Mouse (Mus musculus) hindbrain, embryonic 10.5 days (tissue): ENCODE measurements around the gene She. TPM values are rescaled to one million over a fixed set of nuclear protein-coding genes. Genes with fewer than 3 reads are reported as not detected.

Experiments used
- DNase-seq: peaks from one replicate; pipeline ENCODE4 v3.0.0-alpha.2; 2017; ENCODE audit warnings: low spot score
- H3K27ac ChIP-seq: fragments of 300-500 bp; sonication (generic); 2 replicates; pipeline ENCODE4 v1.5.1; 2016; ENCODE audit warnings: mild to moderate bottlenecking, moderate library complexity
- H3K27me3 ChIP-seq: fragments of 300-500 bp; sonication (generic); 2 replicates; pipeline ENCODE4 v1.6.1; 2016; ENCODE audit warnings: mild to moderate bottlenecking; ENCODE audit not compliant: poor library complexity, insufficient read depth, severe bottlenecking
- H3K36me3 ChIP-seq: fragments of 300-500 bp; sonication (generic); 2 replicates; pipeline ENCODE4 v1.6.1; 2016; ENCODE audit warnings: mild to moderate bottlenecking, moderate library complexity
- H3K4me1 ChIP-seq: fragments of 300-500 bp; sonication (generic); replicated peaks from 2 replicates; pipeline ENCODE4 v1.6.1; 2016; ENCODE audit warnings: mild to moderate bottlenecking
- H3K4me3 ChIP-seq: fragments of 300-500 bp; sonication (generic); 2 replicates; pipeline ENCODE4 v1.5.1; 2016; ENCODE audit warnings: mild to moderate bottlenecking, moderate library complexity
- H3K9me3 ChIP-seq: fragments of 300-500 bp; sonication (generic); 2 replicates; pipeline ENCODE4 v1.6.1; 2016; ENCODE audit warnings: mild to moderate bottlenecking, moderate library complexity
- WGBS: fragments of 180-500 bp; shearing (Covaris S2); methylation state at CpG from one replicate; pipeline ENCODE4 v1.1.7; 2016; 5-methylcytosine and 5-hydroxymethylcytosine counted together
- polyA plus RNA-seq: library from polyadenylated mRNA; unstranded; fragments of >200 nt; fragmentation: Nextera tagmentation; extraction: Ambion mirVana; gene quantifications from 2 replicates; pipeline ENCODE4 v1.2.1, GENCODE M21; 2016

Gene She
- polyA plus RNA-seq, 1 experiment from 2014 or later, result 2.3 TPM

DNA sequence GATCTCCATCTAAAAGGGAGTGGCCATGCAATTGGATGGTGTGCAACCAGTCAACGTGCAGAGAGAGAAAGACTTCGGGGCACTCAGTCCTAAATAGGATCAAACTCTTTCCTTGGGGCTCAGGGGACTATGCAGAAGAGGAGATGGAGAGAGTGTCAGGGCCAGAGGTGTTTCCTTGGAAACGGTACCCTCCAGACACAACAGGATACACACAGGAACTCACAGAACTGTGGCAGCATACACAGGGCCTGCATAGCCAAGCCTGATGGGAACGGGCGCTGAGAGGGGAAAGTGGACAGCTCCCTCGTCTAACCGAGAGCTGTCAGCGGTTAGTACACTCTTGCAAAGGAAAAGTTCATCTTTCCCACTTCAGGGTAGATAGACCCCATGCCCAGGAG lies 68.3 kb downstream of the She start:
- no peak for DNase-seq
- Histone ChIP-seq H3K9me3 (no peaks in the 10 kb centered on the region), H3K36me3 (no peaks in the 10 kb centered on the region), H3K27me3 (no peaks in the 10 kb centered on the region), H3K4me3 (no peak overlapping the region), H3K27ac (no peak overlapping the region), H3K4me1 (peaks cover 25% of the 10 kb centered on the region)
- 74% methylated on average over 8 of the region's 8 CpGs for WGBS

DNA sequence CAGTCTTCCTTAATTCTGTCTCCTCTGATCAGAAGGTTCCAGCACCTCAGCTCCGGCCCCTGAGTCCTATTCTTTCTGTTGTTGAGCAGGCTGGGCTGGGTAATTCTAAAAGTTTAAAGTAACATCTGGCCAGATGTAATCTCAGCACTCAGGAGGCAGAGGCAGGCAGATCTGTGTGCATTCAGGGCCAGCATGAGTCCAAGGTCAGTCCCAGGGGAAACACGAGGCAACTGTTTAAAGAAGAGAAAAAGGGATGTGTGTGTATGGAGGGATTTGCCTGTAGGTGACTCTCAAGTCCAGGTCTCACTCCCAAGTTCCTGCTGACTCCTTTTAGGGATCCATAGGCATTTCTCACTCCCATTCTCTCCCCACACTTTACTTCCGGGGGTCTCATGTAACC lies 76.7 kb downstream of the She start:
- 83% methylated on average over 3 of the region's 3 CpGs for WGBS
- DNase-seq, result no peak
- H3K4me3 ChIP-seq, result no peak overlapping the region
- peaks cover 9% of the 10 kb centered on the region for H3K4me1 ChIP-seq
- peaks cover 24% of the 10 kb centered on the region for H3K27me3 ChIP-seq
- no peak overlapping the region for H3K27ac ChIP-seq
- no peaks in the 10 kb centered on the region for H3K9me3 ChIP-seq
- no peaks in the 10 kb centered on the region for H3K36me3 ChIP-seq

Other genes with a start within 250 kb of the She start
- gene Adar, start 116.3 kb upstream of the She start, polyA plus RNA-seq, result 16.4 and 17.6 TPM in 2 replicates
- 8.9 and 16.2 TPM in 2 replicates for gene Chrnb2, start 66.7 kb upstream of the She start, polyA plus RNA-seq
- gene Ube2q1, start 57.8 kb upstream of the She start, polyA plus RNA-seq, result 12.5 and 17.1 TPM in 2 replicates
- gene Il6ra, start 81.8 kb downstream of the She start, polyA plus RNA-seq, result 0.52 and 1.5 TPM in 2 replicates
- 13.7 and 14.5 TPM in 2 replicates for gene Atp8b2, start 132.1 kb downstream of the She start, polyA plus RNA-seq
- gene Hax1, start 167.4 kb downstream of the She start, polyA plus RNA-seq, result 181 and 189 TPM in 2 replicates
- 219 and 222 TPM in 2 replicates for gene 4933434E20Rik, start 220.3 kb downstream of the She start, polyA plus RNA-seq
- 199 and 208 TPM in 2 replicates for gene Ubap2l, start 221.3 kb downstream of the She start, polyA plus RNA-seq
- 541 and 592 TPM in 2 replicates for gene Tpm3, start 241.3 kb downstream of the She start, polyA plus RNA-seq